Mouse (Mus musculus) lung, postnatal 0 days (tissue): ENCODE data around the gene Ddx19b. TPM values are rescaled to one million over a fixed set of nuclear protein-coding genes. Genes with fewer than 3 reads are reported as not detected.

Experiments
- ATAC-seq: fragments of 200-750 bp; cut with Nextera tagmentation; 2 replicates; pipeline ENCODE4 v1.8.0; 2017; ENCODE audit warnings: moderate library complexity
- DNase-seq: peaks from one replicate; pipeline ENCODE4 v3.0.0-alpha.2; 2016; ENCODE audit warnings: low spot score
- H3K27ac ChIP-seq: fragments of 300-500 bp; sonication (generic); 2 replicates; pipeline ENCODE4 v1.5.1; 2014; ENCODE audit warnings: antibody characterized with exemption, mild to moderate bottlenecking, low read length, mixed read lengths
- H3K27me3 ChIP-seq: fragments of 300-500 bp; sonication (generic); replicated peaks from 2 replicates; pipeline ENCODE4 v1.6.1; 2014; ENCODE audit warnings: low read length, mixed read lengths; ENCODE audit not compliant: insufficient read depth
- H3K36me3 ChIP-seq: fragments of 300-500 bp; sonication (generic); 2 replicates; pipeline ENCODE4 v1.6.1; 2014; ENCODE audit warnings: low read length, mixed read lengths; ENCODE audit not compliant: insufficient read depth
- H3K4me1 ChIP-seq: fragments of 300-500 bp; sonication (generic); 2 replicates; pipeline ENCODE4 v1.6.1; 2014; ENCODE audit warnings: antibody characterized with exemption, low read depth, low read length, mixed read lengths; ENCODE audit not compliant: insufficient read depth
- H3K4me2 ChIP-seq: fragments of 300-500 bp; sonication (generic); replicated peaks from 2 replicates; pipeline ENCODE4 v1.6.1; 2014; ENCODE audit warnings: low read depth, mild to moderate bottlenecking, low read length, moderate library complexity, mixed read lengths
- H3K4me3 ChIP-seq: fragments of 300-500 bp; sonication (generic); 2 replicates; pipeline ENCODE4 v1.5.1; 2014; ENCODE audit warnings: low read depth, low read length
- H3K9ac ChIP-seq: fragments of 300-500 bp; sonication (generic); replicated peaks from 2 replicates; pipeline ENCODE4 v1.6.1; 2014; ENCODE audit warnings: low read depth, mild to moderate bottlenecking
- H3K9me3 ChIP-seq: fragments of 300-500 bp; sonication (generic); 2 replicates; pipeline ENCODE4 v1.6.1; 2016; ENCODE audit warnings: low read length, mixed read lengths
- CTCF ChIP-seq: IDR thresholded peaks from 2 replicates; pipeline ENCODE4 v1.5.1; 2016; ENCODE audit warnings: antibody characterized with exemption, mild to moderate bottlenecking
- EP300 ChIP-seq: IDR thresholded peaks from 2 replicates; pipeline ENCODE4 v1.6.1; 2016; ENCODE audit warnings: antibody characterized with exemption, mild to moderate bottlenecking, control low read depth
- WGBS: fragments of 180-500 bp; shearing (Covaris S2); extraction: QIAGEN DNeasy Blood & Tissue Kit; methylation state at CpG from one replicate; pipeline ENCODE4 v1.1.7; 2014; 5-methylcytosine and 5-hydroxymethylcytosine counted together
- microRNA-seq: library from miRNA; unstranded; fragments of <30 nt; microRNA quantifications from one replicate; pipeline ENCODE4, GENCODE M21; 2016
- polyA plus RNA-seq: library from polyadenylated mRNA; unstranded; fragments of >200 nt; fragmentation: Nextera tagmentation; extraction: Ambion mirVana; gene quantifications from 2 replicates; pipeline ENCODE4 v1.2.1, GENCODE M21; 2015

The Ddx19b gene
- polyA plus RNA-seq, 1 experiment from 2014 or later: 3.4 TPM

GRCm38 (mm10) chr8:110954776-110955175 is 76.8 kb downstream of the Ddx19b start:
- H3K4me2 ChIP-seq: no peak overlapping the region
- no peaks in the 10 kb centered on the region for H3K27me3 ChIP-seq
- H3K9ac ChIP-seq: no peak overlapping the region
- no peaks in the 10 kb centered on the region for H3K4me1 ChIP-seq
- H3K36me3 ChIP-seq: no peaks in the 10 kb centered on the region; the same call in 1 of the 2 replicates
- ATAC-seq: no peak
- no peak for TF ChIP-seq EP300
- TF ChIP-seq CTCF: no peak
- no peak overlapping the region for H3K4me3 ChIP-seq
- no peak for DNase-seq
- WGBS: 69% methylated on average over 8 of the region's 8 CpGs
- no peak overlapping the region for H3K27ac ChIP-seq
- no peaks in the 10 kb centered on the region for H3K9me3 ChIP-seq

Small RNA genes lying within 50 kb of the gene (microRNA-seq; reads per million reads assigned to microRNA genes)
- gene Gm24103 (not detected), gene Mir3473d (not detected)

Other genes starting within 250 kb of the Ddx19b start
- 23.3 and 29.6 TPM in 2 replicates for gene Il34, start 225.8 kb downstream of the Ddx19b start, polyA plus RNA-seq
- 43.3 and 46.4 TPM in 2 replicates for gene Cog4, start 185.2 kb downstream of the Ddx19b start, polyA plus RNA-seq
- 41.1 and 45.3 TPM in 2 replicates for gene Sf3b3, start 185.0 kb downstream of the Ddx19b start, polyA plus RNA-seq
- 6.2 and 6.7 TPM in 2 replicates for gene Fuk, start 129.3 kb downstream of the Ddx19b start, polyA plus RNA-seq
- gene St3gal2, start 111.8 kb downstream of the Ddx19b start, polyA plus RNA-seq: 15.5 and 16.7 TPM in 2 replicates
- 6.8 and 8.4 TPM in 2 replicates for gene Ddx19a, start 34.0 kb downstream of the Ddx19b start, polyA plus RNA-seq
- 25.2 and 26.0 TPM in 2 replicates for gene Aars, start 1.4 kb upstream of the Ddx19b start, polyA plus RNA-seq
- 4.2 and 5.0 TPM in 2 replicates for gene Exosc6, start 24.6 kb upstream of the Ddx19b start, polyA plus RNA-seq
- gene Clec18a, start 60.7 kb upstream of the Ddx19b start, polyA plus RNA-seq: not detected in 2 replicates
- gene Pdpr, start 62.9 kb upstream of the Ddx19b start, polyA plus RNA-seq: 6.5 and 7.1 TPM in 2 replicates
- gene Glg1, start 227.5 kb upstream of the Ddx19b start, polyA plus RNA-seq: 41.6 and 50.5 TPM in 2 replicates